Mouse (Mus musculus) heart, embryonic 12.5 days (tissue): ENCODE measurements around the gene Ifi206. TPM values are rescaled to one million over a fixed set of nuclear protein-coding genes. Genes with fewer than 3 reads are reported as not detected.

Source experiments
- ATAC-seq: fragments of 200-750 bp; cut with Nextera tagmentation; 2 replicates; pipeline ENCODE4 v1.8.0; 2017; ENCODE audit warnings: moderate TSS enrichment, moderate library complexity; ENCODE audit not compliant: insufficient number of reproducible peaks, low FRiP score
- H3K27ac ChIP-seq: fragments of 300-500 bp; sonication (generic); 2 replicates; pipeline ENCODE4 v1.5.1; 2016; ENCODE audit warnings: mild to moderate bottlenecking, moderate library complexity; ENCODE audit not compliant: poor library complexity, severe bottlenecking
- H3K27me3 ChIP-seq: fragments of 300-500 bp; sonication (generic); replicated peaks from 2 replicates; pipeline ENCODE4 v1.6.1; 2016; ENCODE audit warnings: mild to moderate bottlenecking, moderate library complexity
- H3K36me3 ChIP-seq: fragments of 300-500 bp; sonication (generic); 2 replicates; pipeline ENCODE4 v1.6.1; 2016; ENCODE audit warnings: mild to moderate bottlenecking, moderate library complexity
- H3K4me1 ChIP-seq: fragments of 300-500 bp; sonication (generic); replicated peaks from 2 replicates; pipeline ENCODE4 v1.6.1; 2016; ENCODE audit warnings: mild to moderate bottlenecking
- H3K4me2 ChIP-seq: fragments of 300-500 bp; sonication (generic); 2 replicates; pipeline ENCODE4 v1.6.1; 2016; ENCODE audit warnings: mild to moderate bottlenecking, moderate library complexity
- H3K4me3 ChIP-seq: fragments of 300-500 bp; sonication (generic); 2 replicates; pipeline ENCODE4 v1.5.1; 2016; ENCODE audit warnings: mild to moderate bottlenecking
- H3K9ac ChIP-seq: fragments of 300-500 bp; sonication (generic); 2 replicates; pipeline ENCODE4 v1.6.1; 2016; ENCODE audit warnings: mild to moderate bottlenecking, moderate library complexity
- H3K9me3 ChIP-seq: fragments of 300-500 bp; sonication (generic); replicated peaks from 2 replicates; pipeline ENCODE4 v1.6.1; 2016; ENCODE audit warnings: mild to moderate bottlenecking, moderate library complexity
- WGBS: fragments of 180-500 bp; shearing (Covaris S2); methylation state at CpG from one replicate; pipeline ENCODE4 v1.1.7; 2016; 5-methylcytosine and 5-hydroxymethylcytosine counted together
- polyA plus RNA-seq: library from polyadenylated mRNA; unstranded; fragments of >200 nt; fragmentation: Nextera tagmentation; extraction: Ambion mirVana; gene quantifications from 2 replicates; pipeline ENCODE4 v1.2.1, GENCODE M21; 2016

The Ifi206 gene
- polyA plus RNA-seq, 1 experiment from 2014 or later: not detected

DNA sequence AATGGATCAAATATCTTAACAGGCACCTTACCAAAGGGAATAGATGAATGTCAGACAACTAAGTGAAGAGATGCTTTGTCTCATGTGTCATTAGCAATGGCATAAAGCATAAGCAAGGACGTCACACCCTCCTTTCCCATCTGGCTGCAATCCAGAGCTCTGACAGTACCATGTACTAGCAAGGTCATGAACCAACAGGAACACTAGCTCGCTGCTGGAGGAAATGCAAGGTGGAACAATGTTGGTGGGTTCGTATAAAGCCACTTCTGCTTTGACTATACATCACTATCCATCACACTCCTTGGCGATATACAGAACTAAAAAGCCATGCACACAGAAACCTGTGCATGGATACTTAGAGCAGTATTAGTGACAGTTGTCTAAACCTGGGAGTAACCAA is 43.8 kb downstream of the Ifi206 start:
- Histone ChIP-seq H3K27me3 (no peaks in the 10 kb centered on the region), H3K36me3 (no peaks in the 10 kb centered on the region), H3K4me3 (no peak overlapping the region), H3K4me2 (no peak overlapping the region), H3K9me3 (no peaks in the 10 kb centered on the region), H3K27ac (no peak overlapping the region), H3K9ac (no peak overlapping the region), H3K4me1 (0 out of 2 replicates have a peak, but pooled peaks cover 3% of the 10 kb centered on the region)
- WGBS: 60% methylated on average over 4 of the region's 4 CpGs
- ATAC-seq: no peak

DNA sequence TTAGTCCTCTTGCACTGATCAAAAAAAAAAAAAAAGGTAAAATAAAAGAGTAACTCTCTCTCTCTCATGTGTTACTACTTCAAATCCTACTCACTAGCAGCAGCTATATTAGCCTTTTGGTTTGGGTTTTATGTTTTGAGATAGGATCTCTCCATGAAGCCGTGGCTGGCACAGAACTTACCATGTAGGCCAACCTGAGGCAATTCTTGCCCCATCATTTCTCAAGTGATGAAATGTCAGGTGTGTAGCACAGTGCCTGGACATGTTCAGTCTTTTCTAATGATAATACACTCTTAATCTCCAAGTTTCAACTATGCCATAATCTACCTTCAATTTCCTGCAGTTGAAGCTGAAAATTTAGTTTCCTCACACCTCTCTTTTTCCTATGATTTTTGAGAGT is 47.8 kb downstream of the Ifi206 start:
- Histone ChIP-seq H3K27me3 (no peaks in the 10 kb centered on the region), H3K9ac (no peak overlapping the region), H3K4me1 (no peaks in the 10 kb centered on the region), H3K4me3 (no peak overlapping the region), H3K27ac (no peak overlapping the region), H3K4me2 (no peak overlapping the region), H3K9me3 (no peaks in the 10 kb centered on the region), H3K36me3 (no peaks in the 10 kb centered on the region)
- WGBS: 85% methylated on average over 1 of the region's 1 CpGs
- ATAC-seq: no peak

DNA sequence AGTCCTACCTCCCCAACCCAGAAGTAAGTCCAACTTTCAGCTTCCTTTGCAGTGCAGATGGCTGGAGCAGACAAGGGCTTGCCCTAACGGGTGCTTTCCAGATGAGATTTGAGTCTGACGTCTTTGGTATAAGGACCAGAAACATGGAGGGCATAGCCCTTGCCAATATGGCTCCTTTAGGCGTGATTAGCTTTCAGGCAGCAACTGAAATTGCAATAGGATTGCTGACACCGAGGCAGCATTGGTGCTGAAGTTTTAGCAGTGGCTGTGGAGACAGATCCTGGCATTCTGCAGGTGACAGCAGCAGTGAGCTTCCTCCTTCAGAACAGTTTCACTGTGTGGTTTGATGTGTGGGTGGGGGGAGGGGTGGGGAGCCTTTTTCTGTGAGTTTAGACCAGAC is 49.6 kb downstream of the Ifi206 start:
- Histone ChIP-seq H3K4me1 (no peaks in the 10 kb centered on the region), H3K4me2 (no peak overlapping the region), H3K27ac (no peak overlapping the region), H3K9me3 (no peaks in the 10 kb centered on the region), H3K27me3 (no peaks in the 10 kb centered on the region), H3K4me3 (no peak overlapping the region), H3K36me3 (no peaks in the 10 kb centered on the region), H3K9ac (no peak overlapping the region)
- WGBS: 67% methylated on average over 4 of the region's 4 CpGs
- no peak for ATAC-seq

DNA sequence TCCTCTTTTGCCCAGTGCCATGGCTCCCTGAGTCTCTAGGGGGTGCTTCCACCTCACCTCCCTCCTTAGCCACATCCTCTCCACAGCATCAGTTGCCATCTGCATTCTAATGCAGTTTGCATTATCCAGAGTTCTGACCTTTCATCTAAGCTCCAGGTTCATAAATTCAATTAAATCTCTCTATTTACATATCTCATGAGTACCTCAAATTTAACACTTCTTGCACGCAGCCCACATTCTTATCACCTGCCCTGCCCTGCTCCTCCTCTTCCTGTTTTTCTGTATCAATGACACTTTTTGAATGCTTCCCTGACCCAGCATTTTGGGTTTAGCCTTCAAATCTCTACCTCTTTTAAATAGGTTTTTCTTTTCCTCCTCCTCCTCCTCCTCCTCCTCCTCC is 50.2 kb downstream of the Ifi206 start:
- no peaks in the 10 kb centered on the region for H3K9me3 ChIP-seq
- H3K4me3 ChIP-seq: no peak overlapping the region
- no peaks in the 10 kb centered on the region for H3K27me3 ChIP-seq
- H3K4me2 ChIP-seq: no peak overlapping the region
- no peaks in the 10 kb centered on the region for H3K36me3 ChIP-seq
- no peak overlapping the region for H3K9ac ChIP-seq
- no peak for ATAC-seq
- WGBS: 49% methylated on average over 1 of the region's 1 CpGs
- H3K27ac ChIP-seq: no peak overlapping the region
- no peaks in the 10 kb centered on the region for H3K4me1 ChIP-seq

DNA sequence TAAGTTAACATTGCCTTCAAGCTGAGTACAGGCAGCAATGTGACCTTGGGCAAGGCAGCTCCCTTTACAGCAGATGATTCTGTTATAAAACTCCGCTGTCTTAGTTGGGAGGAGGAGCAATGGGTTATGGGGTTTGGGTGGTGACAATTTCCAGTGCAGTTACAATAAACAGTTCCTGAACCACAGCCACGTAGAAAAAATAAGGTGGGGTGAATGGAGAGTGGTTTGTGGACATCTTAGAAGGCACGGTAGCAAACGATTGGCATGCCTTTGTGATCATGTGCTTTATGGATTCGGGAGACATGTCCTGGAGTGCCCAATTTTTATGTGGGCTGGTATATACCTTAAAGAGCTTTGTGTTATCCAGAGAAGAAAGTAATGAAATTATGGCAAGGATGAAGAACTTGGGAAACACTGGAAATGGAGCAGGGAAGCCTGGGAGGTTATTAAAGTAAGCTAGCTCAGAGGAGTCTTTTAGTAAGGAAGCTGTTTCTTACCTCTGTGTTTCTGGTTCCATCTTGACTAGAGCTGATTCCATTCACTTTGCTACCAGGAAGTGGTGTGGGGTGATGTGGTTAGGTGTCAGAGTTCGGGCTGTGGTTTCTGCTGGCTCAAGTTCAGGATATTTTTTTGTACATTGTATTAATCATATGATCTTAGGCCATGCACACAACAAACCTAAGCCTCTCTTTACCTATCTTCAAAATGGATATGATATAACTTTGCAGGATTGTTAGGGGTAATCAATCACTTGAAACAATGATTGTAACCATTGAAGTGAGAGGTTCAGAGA is 53.5 kb downstream of the Ifi206 start:
- 73% methylated on average over 6 of the region's 6 CpGs for WGBS
- H3K4me3 ChIP-seq: no peak overlapping the region
- no peaks in the 10 kb centered on the region for H3K9me3 ChIP-seq
- no peaks in the 10 kb centered on the region for H3K36me3 ChIP-seq
- H3K4me1 ChIP-seq: no peaks in the 10 kb centered on the region
- H3K27me3 ChIP-seq: no peaks in the 10 kb centered on the region
- no peak for ATAC-seq
- no peak overlapping the region for H3K27ac ChIP-seq
- H3K9ac ChIP-seq: no peak overlapping the region
- no peak overlapping the region for H3K4me2 ChIP-seq

DNA sequence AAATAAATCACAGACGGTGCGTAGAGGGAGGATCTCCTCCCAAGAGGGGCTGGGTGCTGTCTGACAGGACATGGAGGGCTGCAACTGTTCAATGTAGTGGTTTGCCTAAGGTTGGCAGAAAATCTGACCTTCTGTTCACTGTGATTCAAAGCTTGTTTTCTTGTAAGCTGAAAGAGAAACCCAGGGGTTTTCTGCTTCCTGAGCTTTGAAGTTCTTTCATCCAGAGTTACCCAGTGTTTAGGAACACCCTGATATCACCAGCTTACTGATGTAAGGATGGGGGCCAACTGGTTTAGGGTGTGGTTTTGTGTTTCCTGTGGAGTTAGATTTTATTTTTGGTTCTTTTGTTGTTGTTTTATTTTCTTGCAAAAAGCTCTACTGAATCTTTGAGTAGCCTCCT is 58.4 kb downstream of the Ifi206 start:
- no peaks in the 10 kb centered on the region for H3K4me1 ChIP-seq
- no peaks in the 10 kb centered on the region for H3K9me3 ChIP-seq
- no peaks in the 10 kb centered on the region for H3K36me3 ChIP-seq
- H3K4me3 ChIP-seq: no peak overlapping the region
- H3K27me3 ChIP-seq: no peaks in the 10 kb centered on the region
- H3K4me2 ChIP-seq: no peak overlapping the region
- ATAC-seq: no peak
- H3K27ac ChIP-seq: no peak overlapping the region
- 72% methylated on average over 2 of the region's 2 CpGs for WGBS
- H3K9ac ChIP-seq: no peak overlapping the region

DNA sequence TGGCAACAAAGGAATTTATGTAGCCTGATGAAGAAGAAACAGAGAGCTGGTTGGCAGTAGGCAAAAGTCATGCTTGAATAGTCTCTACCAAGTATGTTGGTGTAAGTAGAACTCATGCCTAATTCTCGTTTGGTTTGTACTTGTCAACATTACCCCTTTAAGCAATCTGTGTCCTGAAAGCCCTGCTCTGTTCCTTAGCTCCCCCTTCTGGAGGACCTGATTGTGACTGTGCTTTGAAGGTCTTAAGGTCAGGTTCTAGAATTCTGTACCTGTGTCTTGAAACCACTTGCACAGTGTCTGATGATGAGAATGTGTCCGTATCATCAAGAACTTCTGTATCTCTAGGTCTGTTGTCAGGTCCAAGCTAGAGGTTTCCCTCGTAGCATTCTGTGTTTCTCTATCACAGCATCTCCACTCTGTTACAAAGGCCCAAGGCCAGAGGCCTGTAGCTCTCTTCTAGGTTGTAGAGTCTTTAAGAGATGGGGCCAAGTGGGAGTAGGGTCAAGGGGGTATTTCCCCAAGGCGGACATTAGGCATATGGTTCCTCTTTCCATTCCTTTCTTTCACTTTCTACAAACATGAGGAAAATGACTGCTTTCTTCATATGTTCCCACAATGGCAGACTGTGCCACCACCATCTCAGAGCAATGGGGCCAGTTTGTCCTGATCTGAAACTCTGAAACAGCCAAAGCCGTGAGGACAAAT is 60.7 kb downstream of the Ifi206 start:
- Histone ChIP-seq H3K27me3 (no peaks in the 10 kb centered on the region), H3K4me3 (no peak overlapping the region), H3K9me3 (no peaks in the 10 kb centered on the region), H3K4me2 (no peak overlapping the region), H3K9ac (no peak overlapping the region), H3K4me1 (no peaks in the 10 kb centered on the region), H3K27ac (no peak overlapping the region), H3K36me3 (no peaks in the 10 kb centered on the region)
- WGBS: 80% methylated on average over 5 of the region's 5 CpGs
- no peak for ATAC-seq

DNA sequence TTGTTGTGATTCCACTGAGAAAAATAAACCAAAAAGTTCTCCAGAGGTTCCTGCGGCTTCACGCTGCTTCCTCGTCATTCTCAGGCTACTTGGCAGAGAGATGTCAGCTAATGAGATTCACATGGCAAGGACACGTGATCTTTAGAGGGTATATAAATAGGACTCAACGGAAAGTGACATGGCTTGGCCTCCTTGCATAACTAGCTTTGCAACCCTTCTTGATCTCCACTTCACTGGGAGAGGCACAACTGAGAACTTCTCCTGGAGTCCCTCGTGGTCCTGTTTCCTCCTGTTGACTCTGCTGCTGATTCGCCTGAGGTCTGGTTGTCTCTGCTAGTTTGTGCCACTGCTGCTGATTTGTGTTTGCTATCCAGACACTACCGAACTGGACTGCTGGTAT is 63.5 kb downstream of the Ifi206 start:
- H3K27me3 ChIP-seq: no peaks in the 10 kb centered on the region
- H3K4me1 ChIP-seq: no peaks in the 10 kb centered on the region
- no peak overlapping the region for H3K9ac ChIP-seq
- H3K4me2 ChIP-seq: no peak overlapping the region
- WGBS: 72% methylated on average over 8 of the region's 8 CpGs
- H3K27ac ChIP-seq: no peak overlapping the region
- ATAC-seq: no peak
- no peak overlapping the region for H3K4me3 ChIP-seq
- no peaks in the 10 kb centered on the region for H3K9me3 ChIP-seq
- no peaks in the 10 kb centered on the region for H3K36me3 ChIP-seq

DNA sequence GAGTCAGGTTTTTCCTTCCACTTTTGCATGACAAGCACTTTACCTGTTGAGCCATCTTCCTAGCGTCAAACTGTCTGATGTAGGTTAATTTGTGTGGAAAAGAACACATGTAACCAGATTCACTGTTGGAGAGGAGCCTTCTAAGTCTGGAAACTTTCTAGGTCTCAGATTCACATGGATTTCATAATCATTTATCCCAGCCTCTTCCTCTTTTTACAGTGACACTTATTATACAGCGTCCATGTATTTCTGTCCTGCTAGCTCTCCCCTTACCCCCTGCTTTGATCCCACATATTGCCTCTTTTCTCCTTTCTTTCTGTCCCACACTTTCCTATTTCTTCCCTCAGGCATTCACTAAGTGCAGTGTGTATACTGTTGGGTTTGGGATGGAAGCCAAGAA is 64.5 kb downstream of the Ifi206 start:
- Histone ChIP-seq H3K4me3 (no peak overlapping the region), H3K9ac (no peak overlapping the region), H3K4me1 (no peaks in the 10 kb centered on the region), H3K9me3 (no peaks in the 10 kb centered on the region), H3K27ac (no peak overlapping the region), H3K27me3 (no peaks in the 10 kb centered on the region), H3K4me2 (no peak overlapping the region), H3K36me3 (no peaks in the 10 kb centered on the region)
- no peak for ATAC-seq
- 74% methylated on average over 2 of the region's 2 CpGs for WGBS

DNA sequence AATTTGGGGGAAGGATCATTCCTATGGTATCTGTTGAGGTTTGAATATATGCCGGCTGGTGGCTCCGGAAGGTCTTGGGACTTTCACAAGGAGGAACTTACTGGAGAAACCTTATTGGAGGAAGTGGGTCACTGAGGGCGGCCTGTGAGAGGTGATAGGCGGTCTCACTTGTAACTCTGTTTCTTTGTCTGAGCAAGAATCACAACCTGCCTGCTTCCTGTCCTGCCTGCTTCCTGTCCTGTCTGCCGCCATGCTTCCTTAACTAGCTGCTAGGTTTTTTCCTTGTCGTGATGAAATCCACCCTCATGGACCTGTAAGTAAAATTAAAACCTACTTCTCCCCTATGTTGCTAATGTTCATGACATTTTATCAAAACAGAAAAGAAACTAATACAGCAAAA is 70.5 kb downstream of the Ifi206 start:
- no peak for ATAC-seq
- no peak overlapping the region for H3K27ac ChIP-seq
- no peaks in the 10 kb centered on the region for H3K36me3 ChIP-seq
- peaks cover 3% of the 10 kb centered on the region; the same call in 1 of the 2 replicates for H3K9me3 ChIP-seq
- no peaks in the 10 kb centered on the region for H3K27me3 ChIP-seq
- no peak overlapping the region for H3K4me3 ChIP-seq
- no peaks in the 10 kb centered on the region for H3K4me1 ChIP-seq
- no peak overlapping the region for H3K9ac ChIP-seq
- WGBS: 63% methylated on average over 6 of the region's 6 CpGs
- H3K4me2 ChIP-seq: no peak overlapping the region

DNA sequence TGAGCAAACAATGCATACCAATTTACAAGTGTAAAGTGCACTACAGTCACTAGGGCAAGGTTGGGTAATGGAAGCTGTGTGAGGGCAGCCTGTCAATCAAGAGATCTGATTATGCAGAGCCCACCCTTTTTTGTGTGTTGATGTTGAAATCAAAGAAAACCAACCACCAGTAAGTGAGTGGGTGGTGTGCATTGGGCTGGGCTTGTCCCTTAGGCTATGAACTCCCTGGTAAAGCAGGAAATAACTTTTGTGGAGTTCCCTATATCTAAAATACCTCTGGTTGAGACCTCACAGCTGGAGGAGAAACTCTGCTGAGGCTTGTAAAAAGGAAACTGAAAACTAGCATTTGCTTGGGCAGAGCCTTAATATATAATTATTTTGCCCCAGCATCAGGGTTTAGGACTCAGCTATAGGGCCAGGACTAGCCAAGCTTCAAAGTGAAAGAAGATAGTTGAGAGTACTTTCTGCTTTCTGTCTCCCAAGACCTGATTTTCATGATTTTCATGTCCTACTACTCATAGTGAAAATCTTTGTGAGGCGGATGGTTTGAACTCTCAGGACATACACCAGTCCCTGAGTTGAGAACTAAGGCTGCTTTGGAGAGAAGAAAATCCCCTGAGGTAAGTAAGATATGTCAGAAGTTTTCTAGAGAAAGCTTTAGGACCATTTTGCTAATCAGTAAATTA is 71.8 kb downstream of the Ifi206 start:
- H3K9ac ChIP-seq: no peak overlapping the region
- ATAC-seq: no peak
- H3K36me3 ChIP-seq: no peaks in the 10 kb centered on the region
- no peak overlapping the region for H3K27ac ChIP-seq
- no peaks in the 10 kb centered on the region for H3K4me1 ChIP-seq
- no peak overlapping the region for H3K4me2 ChIP-seq
- H3K4me3 ChIP-seq: no peak overlapping the region
- H3K9me3 ChIP-seq: peaks cover 3% of the 10 kb centered on the region; the same call in 1 of the 2 replicates
- 77% methylated on average over 1 of the region's 1 CpGs for WGBS
- H3K27me3 ChIP-seq: no peaks in the 10 kb centered on the region
